Mouse (Mus musculus) heart, adult 8-10 months (tissue): ENCODE measurements around the gene Rab11fip3. TPM values are rescaled to one million over a fixed set of nuclear protein-coding genes. Genes with fewer than 3 reads are reported as not detected.
A peak's percentile ranks its signal among the peaks of the same experiment; 100 is the strongest.

ENCODE experiments used
- DNase-seq: peaks from one replicate; pipeline ENCODE4 v3.0.0; 2022; ENCODE audit warnings: low spot score
- total RNA-seq, 4 experiments: library from RNA; stranded (reverse); gene quantifications; 2 replicates each; pipeline ENCODE4 v1.2.4; 2022

The Rab11fip3 gene
- total RNA-seq, 4 experiments from 2014 or later: 30.0 to 33.6 (median 32.2) TPM

DNA sequence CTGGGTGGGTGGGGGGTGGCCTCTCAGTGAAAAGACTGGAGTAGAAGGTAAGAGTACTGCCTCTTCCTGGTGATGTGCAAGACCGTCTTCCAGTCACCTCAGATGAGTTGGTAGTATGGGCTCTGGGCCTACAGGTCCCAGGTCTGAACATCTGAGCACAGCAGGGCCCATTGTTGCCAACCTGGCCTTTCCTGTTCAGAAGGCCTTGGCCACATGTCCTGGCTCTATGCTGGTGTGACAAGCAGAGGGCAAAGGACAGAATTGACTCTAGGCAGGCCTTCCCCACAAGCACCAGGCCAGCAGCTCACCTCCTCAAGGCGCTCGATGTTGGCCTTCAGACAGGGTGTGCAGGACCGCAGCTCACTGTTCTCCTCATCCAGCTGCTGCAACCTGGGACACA, 77.1 kb downstream of the Rab11fip3 start:
- DNase-seq: no peak

- DNase-seq: no peak
These were observed 79.0 kb downstream of the Rab11fip3 start for GRCm38 (mm10) chr17:25990331-25990730.

- DNase-seq: peak; percentile 94
These were observed 83.8 kb downstream of the Rab11fip3 start, which contains the start of gene Capn15 for GRCm38 (mm10) chr17:25985306-25986294. Capn15 (minus strand) TSS chr17:25985796.

- DNase-seq: no peak
These were observed 84.6 kb downstream of the Rab11fip3 start for GRCm38 (mm10) chr17:25984556-25985305.

GRCm38 (mm10) chr17:25984066-25984465, 85.3 kb downstream of the Rab11fip3 start:
- no peak for DNase-seq

GRCm38 (mm10) chr17:25982913-25983312, 86.4 kb downstream of the Rab11fip3 start:
- no peak for DNase-seq

GRCm38 (mm10) chr17:25980854-25981253, 88.5 kb downstream of the Rab11fip3 start:
- peak; percentile 42 for DNase-seq

GRCm38 (mm10) chr17:25979829-25980738, 89.3 kb downstream of the Rab11fip3 start:
- no peak for DNase-seq

GRCm38 (mm10) chr17:25970954-25971707, 98.2 kb downstream of the Rab11fip3 start:
- DNase-seq: no peak

DNA sequence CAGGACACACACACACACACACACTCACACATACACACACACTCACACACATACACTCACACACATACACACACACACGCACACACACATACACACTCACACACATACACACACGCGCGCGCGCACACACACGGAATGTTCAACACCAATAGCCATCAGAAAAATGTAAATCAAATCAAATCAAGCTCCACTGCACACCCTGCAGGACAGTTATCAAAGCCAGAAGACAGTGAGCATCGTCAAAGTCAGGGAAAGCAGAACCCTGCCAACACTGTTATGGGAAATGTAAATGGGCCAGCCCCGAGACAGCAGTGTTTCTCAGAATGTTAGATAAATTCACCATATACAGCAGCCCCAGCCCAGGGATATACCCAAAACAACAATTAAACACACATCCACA, 98.9 kb downstream of the Rab11fip3 start:
- no peak for DNase-seq

DNA sequence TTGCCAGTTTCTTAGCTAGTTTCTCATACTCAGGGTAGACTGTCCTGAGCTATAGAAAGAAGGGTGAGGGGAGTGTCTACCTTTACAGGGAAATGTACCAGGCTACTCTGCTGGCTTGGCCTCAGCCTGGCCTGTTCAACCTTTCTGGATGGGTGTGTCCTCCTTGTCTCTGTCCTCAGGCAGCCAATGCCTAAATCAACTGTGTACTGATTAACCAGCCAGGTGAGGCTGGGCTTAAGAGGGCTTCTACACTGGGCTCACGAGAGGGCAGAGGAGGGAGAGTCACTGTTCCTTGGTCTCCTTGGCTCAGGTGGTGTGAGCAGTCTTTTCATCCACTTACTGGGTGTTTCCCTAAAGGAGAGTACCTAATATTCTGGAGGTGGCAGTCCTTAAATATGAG, 101.2 kb downstream of the Rab11fip3 start:
- DNase-seq: no peak

GRCm38 (mm10) chr17:25967652-25968051, 101.7 kb downstream of the Rab11fip3 start:
- DNase-seq: peak; percentile 24

DNA sequence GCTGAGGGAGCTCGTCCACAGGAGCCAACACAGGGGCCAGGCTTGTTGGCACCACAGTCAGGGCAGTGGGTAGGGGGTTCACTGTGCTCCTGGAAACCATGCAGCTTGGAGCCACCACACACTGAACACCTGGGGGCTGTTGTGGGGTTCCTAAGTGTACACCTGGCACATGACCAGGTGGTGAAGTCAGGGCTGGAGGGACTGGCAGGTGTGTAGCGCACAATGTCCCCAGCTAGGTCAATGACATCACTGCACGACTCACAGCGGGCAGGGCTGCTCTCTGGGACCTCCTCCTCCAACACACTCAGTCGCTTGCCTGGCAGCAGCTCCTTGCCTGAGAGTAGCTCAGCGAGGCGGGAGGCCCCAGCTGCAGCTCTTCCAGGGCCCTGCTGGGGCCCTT, 105.1 kb downstream of the Rab11fip3 start:
- DNase-seq: no peak

DNA sequence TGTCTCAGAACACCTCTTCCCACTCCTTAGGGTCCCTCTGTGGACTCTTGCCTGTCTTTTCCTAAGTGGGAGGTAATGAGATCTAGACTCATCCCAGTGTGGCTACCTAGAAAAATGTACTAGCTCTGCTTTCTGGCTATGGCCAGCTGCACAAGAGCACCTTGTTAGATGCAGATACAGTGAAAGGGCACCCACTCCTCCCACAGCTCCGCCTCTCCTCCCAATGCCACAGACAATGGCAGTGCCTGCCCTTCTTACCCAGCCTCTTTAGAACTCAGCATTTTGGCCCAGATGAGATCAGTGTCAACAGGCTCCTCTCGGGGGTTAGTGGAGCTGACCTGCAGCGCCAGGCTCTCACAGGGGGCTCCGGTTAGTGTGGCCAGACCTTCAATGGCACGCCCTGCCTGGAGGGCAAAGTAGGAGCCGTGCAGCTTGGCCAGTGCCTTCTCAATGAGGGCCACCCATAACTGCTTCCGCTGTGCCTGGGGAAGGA, 106.9 kb downstream of the Rab11fip3 start:
- no peak for DNase-seq

DNA sequence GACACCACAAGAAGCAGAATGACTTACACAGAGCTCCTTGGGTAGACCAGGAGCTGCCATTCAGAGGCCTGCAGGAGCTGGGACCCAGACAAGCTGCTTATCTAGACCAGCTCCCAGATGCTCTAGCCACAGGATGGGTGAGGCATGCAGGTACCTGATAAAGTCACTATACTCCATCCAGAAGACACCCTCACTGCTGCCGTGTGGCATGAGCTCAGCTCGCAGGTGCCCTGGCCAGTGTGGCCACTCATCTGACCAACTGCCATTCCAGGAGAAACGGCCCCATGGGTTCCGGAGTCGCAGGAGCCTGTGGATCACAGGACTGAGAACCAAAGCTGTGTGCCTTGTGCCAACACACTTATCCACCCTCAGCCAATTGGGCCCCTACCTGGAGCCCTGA, 107.8 kb downstream of the Rab11fip3 start:
- no peak for DNase-seq

GRCm38 (mm10) chr17:25959630-25960467, 109.5 kb downstream of the Rab11fip3 start:
- DNase-seq: no peak

GRCm38 (mm10) chr17:25958771-25959494, 110.4 kb downstream of the Rab11fip3 start:
- no peak for DNase-seq

DNA sequence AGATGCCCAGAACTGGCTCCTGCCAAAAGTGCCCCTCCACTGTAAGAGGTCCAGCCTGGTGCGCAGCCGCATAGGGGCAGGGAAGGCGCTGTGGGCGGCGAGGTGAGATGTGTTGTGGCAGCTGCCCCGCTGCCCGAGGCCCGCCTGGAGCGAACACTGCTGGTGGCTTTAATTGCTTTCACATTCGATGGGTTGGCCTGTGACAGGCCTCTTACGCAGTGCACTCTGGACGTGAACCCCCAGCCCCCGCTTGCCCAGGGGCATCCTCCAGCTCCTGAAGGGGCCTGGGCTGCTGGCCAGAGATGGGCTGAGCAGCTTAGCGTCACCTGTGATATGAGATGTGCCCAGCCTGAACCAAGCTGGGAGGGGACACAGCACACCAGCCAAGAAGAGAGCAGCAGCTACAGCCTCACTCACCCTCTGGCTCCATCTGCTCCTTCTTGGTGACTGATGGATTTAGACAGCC, 111.7 kb downstream of the Rab11fip3 start:
- no peak for DNase-seq

DNA sequence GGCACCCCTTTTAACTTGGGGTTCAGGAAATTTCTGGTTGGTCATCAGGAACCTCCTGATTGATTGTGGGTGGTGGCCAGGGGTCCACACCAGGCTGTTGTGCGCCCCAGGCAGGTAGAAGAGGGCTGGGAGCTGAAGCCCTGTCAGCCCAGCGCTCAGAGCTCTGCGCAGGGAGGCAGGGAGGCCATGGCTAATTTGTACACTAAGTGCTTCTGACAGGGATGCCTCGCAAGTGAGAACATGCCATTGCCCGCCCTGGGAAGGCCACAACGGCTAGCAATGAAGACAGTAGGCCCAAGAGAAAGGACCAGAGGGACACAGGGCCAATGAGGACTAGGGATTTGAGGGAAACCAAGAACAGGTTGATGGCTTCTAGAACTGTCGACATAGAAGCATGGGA, 112.7 kb downstream of the Rab11fip3 start:
- no peak for DNase-seq
